Mouse (Mus musculus) stomach, embryonic 14.5 days (tissue): ENCODE results near the gene Bicral. TPM values are rescaled to one million over a fixed set of nuclear protein-coding genes. Genes with fewer than 3 reads are reported as not detected.
"Not testable (repeated sequence)": the region's sequence is repeated elsewhere in the genome, so short reads cannot be mapped to it uniquely, and the experiment has no call there.

Source experiments
- ATAC-seq: fragments of 200-750 bp; cut with Nextera tagmentation; 2 replicates; pipeline ENCODE4 v1.8.0; 2017; ENCODE audit warnings: low read depth, moderate TSS enrichment; ENCODE audit not compliant: insufficient number of reproducible peaks, insufficient read depth, low FRiP score
- H3K27ac ChIP-seq: fragments of 300-500 bp; sonication (generic); 2 replicates; pipeline ENCODE4 v1.5.1; 2014; ENCODE audit warnings: mild to moderate bottlenecking, low read length, moderate library complexity, mixed read lengths
- H3K27me3 ChIP-seq: fragments of 300-500 bp; sonication (generic); 2 replicates; pipeline ENCODE4 v1.6.1; 2014; ENCODE audit warnings: low read length, control low read depth, mixed read lengths; ENCODE audit not compliant: control insufficient read depth, insufficient read depth
- H3K36me3 ChIP-seq: fragments of 300-500 bp; sonication (generic); 2 replicates; pipeline ENCODE4 v1.6.1; 2014; ENCODE audit warnings: mild to moderate bottlenecking, control low read depth, low read length, moderate library complexity, mixed read lengths; ENCODE audit not compliant: control insufficient read depth, insufficient read depth
- H3K4me1 ChIP-seq: fragments of 300-500 bp; sonication (generic); 2 replicates; pipeline ENCODE4 v1.6.1; 2014; ENCODE audit warnings: low read length, control low read depth, mixed read lengths; ENCODE audit not compliant: control insufficient read depth, insufficient read depth
- H3K4me2 ChIP-seq: fragments of 300-500 bp; sonication (generic); replicated peaks from 2 replicates; pipeline ENCODE4 v1.6.1; 2014; ENCODE audit warnings: low read depth, low read length, control low read depth
- H3K4me3 ChIP-seq: fragments of 300-500 bp; sonication (generic); 2 replicates; pipeline ENCODE4 v1.5.1; 2014; ENCODE audit warnings: low read depth, low read length, control low read depth
- H3K9ac ChIP-seq: fragments of 300-500 bp; sonication (generic); replicated peaks from 2 replicates; pipeline ENCODE4 v1.6.1; 2014; ENCODE audit warnings: low read depth, mild to moderate bottlenecking, control low read depth, low read length, moderate library complexity, mixed read lengths
- H3K9me3 ChIP-seq: fragments of 300-500 bp; sonication (generic); 2 replicates; pipeline ENCODE4 v1.6.1; 2016; ENCODE audit warnings: low read depth, low read length, control low read depth; ENCODE audit not compliant: control insufficient read depth
- WGBS: fragments of 180-500 bp; shearing (Covaris S2); extraction: QIAGEN DNeasy Blood & Tissue Kit; methylation state at CpG from one replicate; pipeline ENCODE4 v1.1.7; 2014; 5-methylcytosine and 5-hydroxymethylcytosine counted together
- polyA plus RNA-seq: library from polyadenylated mRNA; unstranded; fragments of >200 nt; fragmentation: Nextera tagmentation; extraction: Ambion mirVana; gene quantifications from 2 replicates; pipeline ENCODE4 v1.2.1, GENCODE M21; 2014

Bicral gene
- polyA plus RNA-seq, 1 experiment from 2014 or later: 6.6 TPM

GRCm38 (mm10) chr17:46764916-46765315 lies 93.4 kb downstream of the Bicral start:
- whole genome bisulfite sequencing: 60% methylated on average over 8 of the region's 9 CpGs
- not testable (repeated sequence) for H3K9me3 ChIP-seq, H3K4me3 ChIP-seq, H3K27me3 ChIP-seq, H3K9ac ChIP-seq, ATAC-seq, H3K4me2 ChIP-seq, H3K4me1 ChIP-seq, H3K36me3 ChIP-seq, H3K27ac ChIP-seq

DNA sequence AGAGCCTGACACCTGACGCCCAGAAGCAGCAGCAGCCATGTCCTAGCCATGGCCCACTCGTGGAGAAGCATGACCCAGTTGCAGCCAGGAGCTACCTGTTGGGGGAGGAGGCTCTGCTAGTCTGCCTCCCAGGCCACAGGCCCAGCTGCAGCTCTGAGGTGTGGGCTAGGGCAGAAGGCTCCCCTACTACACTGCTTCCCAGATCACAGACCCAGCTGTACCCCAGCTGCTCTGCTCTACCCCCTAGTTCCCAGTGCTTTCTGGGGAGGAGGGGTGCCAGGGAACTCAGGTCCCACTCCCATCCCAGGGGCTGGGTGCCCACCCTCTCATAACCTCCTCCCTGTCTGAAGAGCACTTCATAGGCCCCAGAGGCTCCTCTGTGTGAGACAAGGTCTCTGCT lies 94.7 kb downstream of the Bicral start, which contains the start of gene Ptcra:
Ptcra (minus strand) TSS at position 169 of the 400 bp plus-strand sequence.
- 52% methylated on average over 2 of the region's 2 CpGs for WGBS
- no peak for ATAC-seq
- no peaks in the 10 kb centered on the region for H3K9me3 ChIP-seq

GRCm38 (mm10) chr17:46758753-46759152 lies 99.5 kb downstream of the Bicral start:
- Histone ChIP-seq H3K4me2 (no peak overlapping the region), H3K9me3 (no peaks in the 10 kb centered on the region), H3K9ac (no peak overlapping the region), H3K27ac (no peak overlapping the region), H3K27me3 (no peaks in the 10 kb centered on the region), H3K4me1 (no peaks in the 10 kb centered on the region), H3K4me3 (no peak overlapping the region), H3K36me3 (no peaks in the 10 kb centered on the region)
- ATAC-seq: no peak
- WGBS: 79% methylated on average over 12 of the region's 12 CpGs

More for the DNA sequence above, 94.7 kb downstream of the Bicral start, which contains the start of gene Ptcra:
- Histone ChIP-seq H3K27me3 (no peaks in the 10 kb centered on the region), H3K36me3 (no peaks in the 10 kb centered on the region), H3K4me1 (no peaks in the 10 kb centered on the region), H3K4me3 (no peak within 1 kb of the TSS), H3K4me2 (no peak within 1 kb of the TSS), H3K27ac (no peak within 1 kb of the TSS), H3K9ac (no peak within 1 kb of the TSS)

DNA sequence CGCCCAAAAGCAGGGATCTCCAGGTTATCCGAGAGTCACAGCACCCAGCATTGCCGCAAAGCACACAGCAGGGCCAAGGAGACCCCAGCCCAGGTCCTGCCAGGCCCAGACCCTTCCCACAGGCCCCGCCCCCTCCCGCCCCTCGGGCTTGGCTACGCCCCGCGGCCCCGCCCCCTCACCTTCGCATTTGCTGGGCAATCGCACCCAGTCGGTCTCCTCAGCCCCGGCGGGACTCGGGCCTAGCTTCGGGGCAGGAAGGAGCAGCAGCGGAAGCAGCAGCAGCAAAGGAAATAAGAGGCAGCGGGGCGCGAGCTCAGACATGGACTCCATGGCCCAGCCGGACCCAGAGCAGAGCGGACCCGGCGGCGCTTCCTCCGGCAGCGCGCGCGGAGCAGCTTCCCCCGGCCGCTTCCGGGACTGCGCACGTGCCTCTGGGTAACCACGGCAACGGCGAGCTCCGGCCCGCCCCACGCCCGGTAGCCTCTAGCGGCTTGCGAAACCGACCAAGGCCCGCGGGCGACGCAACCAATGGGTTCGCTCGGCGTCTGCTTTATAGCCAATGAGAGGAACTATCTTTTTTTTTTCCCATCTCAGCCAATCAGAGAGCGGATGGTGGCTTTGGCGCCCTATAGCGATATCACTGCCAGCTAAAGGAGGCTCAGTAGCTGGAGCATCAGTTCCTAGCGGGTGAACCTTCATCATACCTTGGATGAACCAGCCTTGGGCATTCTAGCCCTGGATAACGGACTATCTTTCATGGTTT lies 106.3 kb downstream of the Bicral start, which contains the start of gene Cnpy3:
Cnpy3 (minus strand) TSS at position 421 of the 763 bp plus-strand sequence.
- peak; percentile 99 for ATAC-seq
- under 1% methylated on average over 57 of the region's 58 CpGs for WGBS

DNA sequence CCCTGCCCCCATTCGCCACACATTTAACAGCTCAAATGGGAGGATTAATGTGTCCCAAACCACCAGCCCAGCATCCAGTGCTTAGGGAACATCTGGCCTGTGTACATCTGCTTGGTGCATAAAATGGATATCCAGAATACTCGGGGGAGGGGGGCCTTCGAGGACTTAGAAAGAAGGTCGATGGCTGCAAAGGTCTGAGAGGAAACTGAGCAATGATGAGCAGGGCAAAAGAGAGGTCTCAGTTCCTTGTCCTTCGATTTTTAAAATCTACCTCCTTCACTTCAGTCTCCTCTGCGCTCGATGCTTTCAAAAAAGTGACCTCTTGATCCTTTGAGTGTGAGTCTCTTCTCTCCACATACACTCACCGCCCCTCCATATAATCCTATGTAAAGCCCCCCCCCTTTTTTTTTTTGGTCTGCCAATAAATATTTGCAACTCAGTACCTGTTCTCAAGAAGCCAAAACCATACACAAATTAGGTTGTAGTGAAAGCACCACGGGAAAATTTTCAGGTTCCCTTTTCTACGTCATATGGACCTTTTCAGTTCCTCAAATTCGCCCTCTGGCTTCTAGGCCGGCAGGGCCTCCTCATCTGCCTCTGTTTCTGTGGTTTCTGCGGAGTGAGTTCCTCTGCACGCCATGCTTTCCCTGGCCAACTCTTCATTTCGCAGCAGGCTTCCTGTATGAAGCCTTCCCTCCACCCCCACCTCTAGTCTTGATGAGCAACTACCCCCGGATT lies 107.1 kb downstream of the Bicral start:
- Histone ChIP-seq H3K9ac (peak overlapping the region; percentile 22), H3K27me3 (no peaks in the 10 kb centered on the region), H3K4me3 (peak overlapping the region; percentile 65), H3K4me1 (no peaks in the 10 kb centered on the region), H3K4me2 (peak overlapping the region; percentile 56), H3K9me3 (no peaks in the 10 kb centered on the region), H3K27ac (peak overlapping the region; percentile 88), H3K36me3 (0 out of 2 replicates have a peak, but pooled peaks cover 6% of the 10 kb centered on the region)
- no peak; the same call in 1 of the 2 replicates for ATAC-seq
- WGBS: 17% methylated on average over 16 of the region's 16 CpGs

More for the DNA sequence above, 106.3 kb downstream of the Bicral start, which contains the start of gene Cnpy3:
- H3K4me3 ChIP-seq: peak within 1 kb of the TSS; percentile 65
- H3K4me2 ChIP-seq: peak within 1 kb of the TSS; percentile 56
- 0 out of 2 replicates have a peak, but pooled peaks cover 4% of the 10 kb centered on the region for H3K36me3 ChIP-seq
- no peaks in the 10 kb centered on the region for H3K4me1 ChIP-seq
- H3K27ac ChIP-seq: peak within 1 kb of the TSS; percentile 88
- no peaks in the 10 kb centered on the region for H3K9me3 ChIP-seq
- H3K9ac ChIP-seq: peak within 1 kb of the TSS; percentile 22
- no peaks in the 10 kb centered on the region for H3K27me3 ChIP-seq

- Histone ChIP-seq H3K27me3 (no peaks in the 10 kb centered on the region), H3K4me3 (peak overlapping the region; percentile 65; the same call in 1 of the 2 replicates), H3K9ac (no peak overlapping the region), H3K9me3 (no peaks in the 10 kb centered on the region), H3K36me3 (0 out of 2 replicates have a peak, but pooled peaks cover 6% of the 10 kb centered on the region), H3K4me2 (peak overlapping the region; percentile 56), H3K27ac (no peak overlapping the region; the same call in 1 of the 2 replicates), H3K4me1 (no peaks in the 10 kb centered on the region)
- 92% methylated on average over 4 of the region's 4 CpGs for WGBS
- no peak for ATAC-seq
These were observed 107.7 kb downstream of the Bicral start for GRCm38 (mm10) chr17:46750580-46750979.

- no peak for ATAC-seq
- WGBS: 92% methylated on average over 5 of the region's 5 CpGs
These were observed 109.0 kb downstream of the Bicral start for GRCm38 (mm10) chr17:46749282-46749681.

More at GRCm38 (mm10) chr17:46749282-46749681, 109.0 kb downstream of the Bicral start:
- no peak overlapping the region for H3K9ac ChIP-seq
- no peak overlapping the region for H3K4me3 ChIP-seq
- 0 out of 2 replicates have a peak, but pooled peaks cover 6% of the 10 kb centered on the region for H3K36me3 ChIP-seq
- H3K27ac ChIP-seq: no peak overlapping the region
- no peaks in the 10 kb centered on the region for H3K9me3 ChIP-seq
- H3K27me3 ChIP-seq: no peaks in the 10 kb centered on the region
- H3K4me1 ChIP-seq: no peaks in the 10 kb centered on the region
- H3K4me2 ChIP-seq: no peak overlapping the region
